Mouse (Mus musculus): Measurements from ENCODE around the gene Pou3f1. TPM values are rescaled to one million over a fixed set of nuclear protein-coding genes. Genes with fewer than 3 reads are reported as not detected.

Pou3f1 gene
- 0.52 TPM in 1 of 2 replicates, not detected in the other for polyA plus RNA-seq (2012; ENCODE audit: insufficient read depth, insufficient read length, missing spikeins)

GRCm38 (mm10) chr4:124656518-124656853, at the start of gene Pou3f1:
TSS of gene Pou3f1 (plus strand) at chr4:124656807.
- peak within 1 kb of the TSS; percentile 66 for H3K4me3 ChIP-seq (ENCODE audit: insufficient read depth, low read depth, low read length)
- no peak within 1 kb of the TSS for H3K27ac ChIP-seq (replicated peaks; ENCODE audit: low read depth, low read length)
- peaks cover 2% of the 10 kb centered on the region; the same call in 1 of the 2 replicates for H3K4me1 ChIP-seq (ENCODE audit: control insufficient read depth, insufficient read depth, insufficient read length, low read length)

- Histone ChIP-seq H3K27ac (replicated peaks; ENCODE audit: low read depth, low read length) (no peak overlapping the region), H3K4me3 (ENCODE audit: insufficient read depth, low read depth, low read length) (no peak overlapping the region), H3K4me1 (ENCODE audit: control insufficient read depth, insufficient read depth, insufficient read length, low read length) (no peaks in the 10 kb centered on the region)
These were observed 49.4 kb upstream of the Pou3f1 start for GRCm38 (mm10) chr4:124607166-124607565.

GRCm38 (mm10) chr4:124610066-124610465, 46.5 kb upstream of the Pou3f1 start:
- H3K27ac ChIP-seq (replicated peaks; ENCODE audit: low read depth, low read length): no peak overlapping the region
- no peaks in the 10 kb centered on the region for H3K4me1 ChIP-seq (ENCODE audit: control insufficient read depth, insufficient read depth, insufficient read length, low read length)
- H3K4me3 ChIP-seq (ENCODE audit: insufficient read depth, low read depth, low read length): no peak overlapping the region

- no peaks in the 10 kb centered on the region for H3K4me1 ChIP-seq (ENCODE audit: control insufficient read depth, insufficient read depth, insufficient read length, low read length)
- no peak within 1 kb of the TSS for H3K27ac ChIP-seq (replicated peaks; ENCODE audit: low read depth, low read length)
- H3K4me3 ChIP-seq (ENCODE audit: insufficient read depth, low read depth, low read length): no peak within 1 kb of the TSS
These were observed 45.9 kb upstream of the Pou3f1 start, which contains the start of gene 3100002H09Rik for GRCm38 (mm10) chr4:124610703-124611102. TSS of gene 3100002H09Rik (minus strand) at chr4:124610803.

- H3K27ac ChIP-seq (replicated peaks; ENCODE audit: low read depth, low read length): no peak overlapping the region
- H3K4me1 ChIP-seq (ENCODE audit: control insufficient read depth, insufficient read depth, insufficient read length, low read length): no peaks in the 10 kb centered on the region
- no peak overlapping the region for H3K4me3 ChIP-seq (ENCODE audit: insufficient read depth, low read depth, low read length)
These were observed 44.8 kb upstream of the Pou3f1 start for GRCm38 (mm10) chr4:124611768-124612167.

- no peak overlapping the region for H3K27ac ChIP-seq (replicated peaks; ENCODE audit: low read depth, low read length)
- no peak overlapping the region for H3K4me3 ChIP-seq (ENCODE audit: insufficient read depth, low read depth, low read length)
- no peaks in the 10 kb centered on the region for H3K4me1 ChIP-seq (ENCODE audit: control insufficient read depth, insufficient read depth, insufficient read length, low read length)
These were observed 42.4 kb upstream of the Pou3f1 start for GRCm38 (mm10) chr4:124614189-124614588.

- Histone ChIP-seq H3K27ac (replicated peaks; ENCODE audit: low read depth, low read length) (no peak overlapping the region), H3K4me1 (ENCODE audit: control insufficient read depth, insufficient read depth, insufficient read length, low read length) (no peaks in the 10 kb centered on the region), H3K4me3 (ENCODE audit: insufficient read depth, low read depth, low read length) (no peak overlapping the region)
These were observed 41.1 kb upstream of the Pou3f1 start for GRCm38 (mm10) chr4:124615406-124615960.

GRCm38 (mm10) chr4:124615986-124616385, 40.6 kb upstream of the Pou3f1 start:
- Histone ChIP-seq H3K4me1 (ENCODE audit: control insufficient read depth, insufficient read depth, insufficient read length, low read length) (no peaks in the 10 kb centered on the region), H3K4me3 (ENCODE audit: insufficient read depth, low read depth, low read length) (no peak overlapping the region), H3K27ac (replicated peaks; ENCODE audit: low read depth, low read length) (no peak overlapping the region)

GRCm38 (mm10) chr4:124616636-124617035, 40.0 kb upstream of the Pou3f1 start:
- Histone ChIP-seq H3K4me3 (ENCODE audit: insufficient read depth, low read depth, low read length) (no peak overlapping the region), H3K27ac (replicated peaks; ENCODE audit: low read depth, low read length) (no peak overlapping the region), H3K4me1 (ENCODE audit: control insufficient read depth, insufficient read depth, insufficient read length, low read length) (no peaks in the 10 kb centered on the region)

- H3K4me3 ChIP-seq (ENCODE audit: insufficient read depth, low read depth, low read length): no peak overlapping the region
- H3K27ac ChIP-seq (replicated peaks; ENCODE audit: low read depth, low read length): no peak overlapping the region
- no peaks in the 10 kb centered on the region for H3K4me1 ChIP-seq (ENCODE audit: control insufficient read depth, insufficient read depth, insufficient read length, low read length)
These were observed 38.0 kb upstream of the Pou3f1 start for GRCm38 (mm10) chr4:124618599-124618998.

- no peaks in the 10 kb centered on the region for H3K4me1 ChIP-seq (ENCODE audit: control insufficient read depth, insufficient read depth, insufficient read length, low read length)
- no peak overlapping the region for H3K27ac ChIP-seq (replicated peaks; ENCODE audit: low read depth, low read length)
- no peak overlapping the region for H3K4me3 ChIP-seq (ENCODE audit: insufficient read depth, low read depth, low read length)
These were observed 35.2 kb upstream of the Pou3f1 start for GRCm38 (mm10) chr4:124621406-124621805.

GRCm38 (mm10) chr4:124622566-124622965, 34.0 kb upstream of the Pou3f1 start:
- no peak overlapping the region for H3K27ac ChIP-seq (replicated peaks; ENCODE audit: low read depth, low read length)
- H3K4me3 ChIP-seq (ENCODE audit: insufficient read depth, low read depth, low read length): no peak overlapping the region
- H3K4me1 ChIP-seq (ENCODE audit: control insufficient read depth, insufficient read depth, insufficient read length, low read length): no peaks in the 10 kb centered on the region

GRCm38 (mm10) chr4:124624111-124624581, 32.5 kb upstream of the Pou3f1 start:
- H3K4me3 ChIP-seq (ENCODE audit: insufficient read depth, low read depth, low read length): no peak overlapping the region
- no peak overlapping the region for H3K27ac ChIP-seq (replicated peaks; ENCODE audit: low read depth, low read length)
- no peaks in the 10 kb centered on the region for H3K4me1 ChIP-seq (ENCODE audit: control insufficient read depth, insufficient read depth, insufficient read length, low read length)

- no peak overlapping the region for H3K4me3 ChIP-seq (ENCODE audit: insufficient read depth, low read depth, low read length)
- no peaks in the 10 kb centered on the region for H3K4me1 ChIP-seq (ENCODE audit: control insufficient read depth, insufficient read depth, insufficient read length, low read length)
- no peak overlapping the region for H3K27ac ChIP-seq (replicated peaks; ENCODE audit: low read depth, low read length)
These were observed 29.8 kb upstream of the Pou3f1 start for GRCm38 (mm10) chr4:124626836-124627235.

- H3K4me3 ChIP-seq (ENCODE audit: insufficient read depth, low read depth, low read length): no peak overlapping the region
- no peak overlapping the region for H3K27ac ChIP-seq (replicated peaks; ENCODE audit: low read depth, low read length)
- H3K4me1 ChIP-seq (ENCODE audit: control insufficient read depth, insufficient read depth, insufficient read length, low read length): no peaks in the 10 kb centered on the region
These were observed 25.2 kb upstream of the Pou3f1 start for GRCm38 (mm10) chr4:124631456-124631855.

- Histone ChIP-seq H3K4me3 (ENCODE audit: insufficient read depth, low read depth, low read length) (no peak overlapping the region), H3K27ac (replicated peaks; ENCODE audit: low read depth, low read length) (no peak overlapping the region), H3K4me1 (ENCODE audit: control insufficient read depth, insufficient read depth, insufficient read length, low read length) (no peaks in the 10 kb centered on the region)
These were observed 23.8 kb upstream of the Pou3f1 start for GRCm38 (mm10) chr4:124632856-124633255.

Measured in brown adipose tissue, adult 24 weeks (tissue).